Mouse (Mus musculus) forebrain, embryonic 11.5 days (tissue): ENCODE results near the gene N4bp2l1. TPM values are rescaled to one million over a fixed set of nuclear protein-coding genes. Genes with fewer than 3 reads are reported as not detected.

Source experiments
- ATAC-seq: fragments of 200-750 bp; cut with Nextera tagmentation; replicated peaks from 2 replicates; pipeline ENCODE4 v1.8.0; 2017; ENCODE audit warnings: moderate TSS enrichment; ENCODE audit not compliant: low FRiP score
- DNase-seq: peaks from one replicate; pipeline ENCODE4 v3.0.0-alpha.2; 2017; ENCODE audit warnings: low spot score
- H3K27ac ChIP-seq: fragments of 300-500 bp; sonication (generic); 2 replicates; pipeline ENCODE4 v1.5.1; 2014; ENCODE audit warnings: low read depth, low read length
- H3K27me3 ChIP-seq: fragments of 300-500 bp; sonication (generic); 2 replicates; pipeline ENCODE4 v1.6.1; 2014; ENCODE audit warnings: mild to moderate bottlenecking, low read length, mixed read lengths; ENCODE audit not compliant: control insufficient read depth, insufficient read depth
- H3K36me3 ChIP-seq: fragments of 300-500 bp; sonication (generic); 2 replicates; pipeline ENCODE4 v1.6.1; 2014; ENCODE audit warnings: mild to moderate bottlenecking, low read length, moderate library complexity, mixed read lengths; ENCODE audit not compliant: control insufficient read depth, insufficient read depth
- H3K4me1 ChIP-seq: fragments of 300-500 bp; sonication (generic); replicated peaks from 2 replicates; pipeline ENCODE4 v1.6.1; 2014; ENCODE audit warnings: low read length, mixed read lengths; ENCODE audit not compliant: control insufficient read depth, insufficient read depth
- H3K4me2 ChIP-seq: fragments of 300-500 bp; sonication (generic); 2 replicates; pipeline ENCODE4 v1.6.1; 2014; ENCODE audit warnings: low read depth, mild to moderate bottlenecking, low read length, moderate library complexity, mixed read lengths; ENCODE audit not compliant: severe bottlenecking
- H3K4me3 ChIP-seq: fragments of 300-500 bp; sonication (generic); 2 replicates; pipeline ENCODE4 v1.5.1; 2014; ENCODE audit warnings: low read depth, low read length
- H3K9ac ChIP-seq: fragments of 300-500 bp; sonication (generic); 2 replicates; pipeline ENCODE4 v1.6.1; 2014; ENCODE audit warnings: low read length
- H3K9me3 ChIP-seq: fragments of 300-500 bp; sonication (generic); 2 replicates; pipeline ENCODE4 v1.6.1; 2016; ENCODE audit warnings: low read length, mixed read lengths; ENCODE audit not compliant: control insufficient read depth
- WGBS: fragments of 180-500 bp; shearing (Covaris S2); extraction: QIAGEN DNeasy Blood & Tissue Kit; methylation state at CpG from one replicate; pipeline ENCODE4 v1.1.7; 2014; 5-methylcytosine and 5-hydroxymethylcytosine counted together
- polyA plus RNA-seq: library from polyadenylated mRNA; unstranded; fragments of >200 nt; fragmentation: Nextera tagmentation; extraction: Ambion mirVana; gene quantifications from 2 replicates; pipeline ENCODE4 v1.2.1, GENCODE M21; 2014

N4bp2l1 gene
- polyA plus RNA-seq, 1 experiment from 2014 or later: 3.3 TPM

GRCm38 (mm10) chr5:150593756-150594648 lies 3.0 kb downstream of the N4bp2l1 start:
- DNase-seq (peak; percentile 68), ATAC-seq (peak; percentile 78)
- Histone ChIP-seq H3K4me1 (peaks cover 11% of the 10 kb centered on the region; the same call in 1 of the 2 replicates), H3K9me3 (no peaks in the 10 kb centered on the region), H3K27ac (no peak overlapping the region), H3K4me2 (peak overlapping the region; percentile 100), H3K27me3 (peaks cover 20% of the 10 kb centered on the region), H3K4me3 (peak overlapping the region; percentile 75), H3K9ac (peak overlapping the region; percentile 51), H3K36me3 (no peaks in the 10 kb centered on the region)
- under 1% methylated on average over 91 of the region's 102 CpGs for WGBS

GRCm38 (mm10) chr5:150592904-150593755 lies 3.9 kb downstream of the N4bp2l1 start:
- peaks cover 20% of the 10 kb centered on the region for H3K27me3 ChIP-seq
- peak; percentile 57; the same call in 1 of the 2 replicates for ATAC-seq
- DNase-seq: peak; percentile 64
- H3K4me1 ChIP-seq: peaks cover 11% of the 10 kb centered on the region; the same call in 1 of the 2 replicates
- peak overlapping the region; percentile 100 for H3K4me2 ChIP-seq
- H3K9ac ChIP-seq: peak overlapping the region; percentile 51
- no peaks in the 10 kb centered on the region for H3K36me3 ChIP-seq
- H3K4me3 ChIP-seq: peak overlapping the region; percentile 75
- 9% methylated on average over 40 of the region's 40 CpGs for WGBS
- no peaks in the 10 kb centered on the region for H3K9me3 ChIP-seq
- no peak overlapping the region for H3K27ac ChIP-seq

GRCm38 (mm10) chr5:150592186-150592903 lies 4.6 kb downstream of the N4bp2l1 start:
- Histone ChIP-seq H3K36me3 (no peaks in the 10 kb centered on the region), H3K27ac (no peak overlapping the region), H3K9me3 (no peaks in the 10 kb centered on the region), H3K4me1 (peaks cover 11% of the 10 kb centered on the region; the same call in 1 of the 2 replicates), H3K9ac (no peak overlapping the region), H3K4me3 (no peak overlapping the region), H3K27me3 (peaks cover 20% of the 10 kb centered on the region), H3K4me2 (no peak overlapping the region)
- no peak for DNase-seq
- ATAC-seq: no peak
- 77% methylated on average over 13 of the region's 13 CpGs for WGBS

GRCm38 (mm10) chr5:150589945-150590344 lies 7.0 kb downstream of the N4bp2l1 start:
- H3K4me3 ChIP-seq: no peak overlapping the region
- H3K9me3 ChIP-seq: no peaks in the 10 kb centered on the region
- no peak for ATAC-seq
- DNase-seq: no peak
- WGBS: 81% methylated on average over 2 of the region's 2 CpGs
- H3K4me1 ChIP-seq: peaks cover 10% of the 10 kb centered on the region; the same call in 1 of the 2 replicates
- no peaks in the 10 kb centered on the region for H3K36me3 ChIP-seq
- H3K27ac ChIP-seq: no peak overlapping the region
- no peak overlapping the region for H3K9ac ChIP-seq
- no peak overlapping the region for H3K4me2 ChIP-seq
- H3K27me3 ChIP-seq: peaks cover 20% of the 10 kb centered on the region

GRCm38 (mm10) chr5:150584337-150584729 lies 12.7 kb downstream of the N4bp2l1 start:
- H3K27me3 ChIP-seq: no peaks in the 10 kb centered on the region
- 48% methylated on average over 6 of the region's 6 CpGs for WGBS
- ATAC-seq: no peak
- H3K27ac ChIP-seq: no peak overlapping the region
- H3K9me3 ChIP-seq: no peaks in the 10 kb centered on the region
- no peak overlapping the region for H3K4me3 ChIP-seq
- H3K9ac ChIP-seq: no peak overlapping the region
- H3K4me2 ChIP-seq: no peak overlapping the region
- H3K4me1 ChIP-seq: no peaks in the 10 kb centered on the region
- no peaks in the 10 kb centered on the region for H3K36me3 ChIP-seq
- no peak for DNase-seq

- H3K27ac ChIP-seq: no peak overlapping the region
- ATAC-seq (no peak), DNase-seq (no peak)
- H3K4me2 ChIP-seq: no peak overlapping the region
- H3K36me3 ChIP-seq: no peaks in the 10 kb centered on the region
- H3K27me3 ChIP-seq: no peaks in the 10 kb centered on the region
- H3K4me3 ChIP-seq: no peak overlapping the region
- no peaks in the 10 kb centered on the region for H3K4me1 ChIP-seq
- no peaks in the 10 kb centered on the region for H3K9me3 ChIP-seq
- 77% methylated on average over 5 of the region's 5 CpGs for WGBS
- no peak overlapping the region for H3K9ac ChIP-seq
Observed at GRCm38 (mm10) chr5:150583622-150584336, 13.2 kb downstream of the N4bp2l1 start.

GRCm38 (mm10) chr5:150583181-150583580 lies 13.8 kb downstream of the N4bp2l1 start:
- no peaks in the 10 kb centered on the region for H3K36me3 ChIP-seq
- no peak overlapping the region for H3K27ac ChIP-seq
- H3K4me1 ChIP-seq: no peaks in the 10 kb centered on the region
- ATAC-seq: no peak
- DNase-seq: no peak
- 89% methylated on average over 5 of the region's 5 CpGs for WGBS
- no peaks in the 10 kb centered on the region for H3K9me3 ChIP-seq
- no peaks in the 10 kb centered on the region for H3K27me3 ChIP-seq
- no peak overlapping the region for H3K4me2 ChIP-seq
- H3K9ac ChIP-seq: no peak overlapping the region
- H3K4me3 ChIP-seq: no peak overlapping the region
